Mouse (Mus musculus) cerebellum, postnatal 14 days (tissue): ENCODE data around the gene Ophn1.
A peak's percentile ranks its signal among the peaks of the same experiment; 100 is the strongest.

Experiments used
- DNase-seq, 2 experiments: peaks; one replicate each; pipeline ENCODE4 v3.0.0; 2021; ENCODE audit warnings: mixed read lengths in 2 of 2

The Ophn1 gene

DNA sequence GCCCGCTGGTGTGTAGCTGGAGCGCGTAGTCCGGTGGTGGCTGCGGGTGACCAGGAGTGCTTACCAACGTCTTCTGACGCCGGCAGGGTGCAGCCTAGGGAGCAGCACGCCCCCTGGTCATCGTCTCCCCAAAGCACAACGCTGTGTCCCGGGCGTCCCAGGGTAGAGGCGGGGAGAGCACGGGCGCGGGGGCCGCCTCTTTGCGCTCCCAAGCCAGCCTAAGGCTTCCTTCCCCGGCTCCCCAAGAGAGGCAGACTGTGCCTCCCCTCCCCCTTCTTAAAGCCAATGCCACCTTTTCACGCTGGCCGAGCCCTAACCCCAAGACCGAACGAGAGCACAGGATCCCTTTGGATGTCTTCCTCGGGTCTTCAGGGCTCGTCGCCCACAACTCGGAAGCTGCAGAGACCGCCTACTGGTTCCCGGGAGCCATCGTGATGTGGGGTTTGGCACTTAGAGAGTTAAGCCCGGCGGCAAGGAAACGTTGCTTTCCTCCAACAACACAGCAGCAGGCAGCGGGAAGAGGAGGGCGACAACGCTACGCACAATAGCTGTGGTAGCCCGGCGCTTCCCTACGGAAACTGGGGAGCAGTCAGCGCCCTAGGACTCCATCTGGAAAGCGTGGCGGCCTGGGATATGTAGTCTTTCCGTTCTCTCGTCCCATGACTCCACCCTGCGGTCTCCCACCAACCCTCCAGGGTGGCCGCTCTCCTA is at the start of gene Ophn1:
TSS of gene Ophn1 (minus strand) at position 620 of the 711 bp plus-strand sequence.
- peak; percentile 73 to 75 for DNase-seq

- peak; percentile 95 for DNase-seq
Observed at GRCm38 (mm10) chrX:98937555-98938294, 46.9 kb upstream of the Ophn1 start.

DNA sequence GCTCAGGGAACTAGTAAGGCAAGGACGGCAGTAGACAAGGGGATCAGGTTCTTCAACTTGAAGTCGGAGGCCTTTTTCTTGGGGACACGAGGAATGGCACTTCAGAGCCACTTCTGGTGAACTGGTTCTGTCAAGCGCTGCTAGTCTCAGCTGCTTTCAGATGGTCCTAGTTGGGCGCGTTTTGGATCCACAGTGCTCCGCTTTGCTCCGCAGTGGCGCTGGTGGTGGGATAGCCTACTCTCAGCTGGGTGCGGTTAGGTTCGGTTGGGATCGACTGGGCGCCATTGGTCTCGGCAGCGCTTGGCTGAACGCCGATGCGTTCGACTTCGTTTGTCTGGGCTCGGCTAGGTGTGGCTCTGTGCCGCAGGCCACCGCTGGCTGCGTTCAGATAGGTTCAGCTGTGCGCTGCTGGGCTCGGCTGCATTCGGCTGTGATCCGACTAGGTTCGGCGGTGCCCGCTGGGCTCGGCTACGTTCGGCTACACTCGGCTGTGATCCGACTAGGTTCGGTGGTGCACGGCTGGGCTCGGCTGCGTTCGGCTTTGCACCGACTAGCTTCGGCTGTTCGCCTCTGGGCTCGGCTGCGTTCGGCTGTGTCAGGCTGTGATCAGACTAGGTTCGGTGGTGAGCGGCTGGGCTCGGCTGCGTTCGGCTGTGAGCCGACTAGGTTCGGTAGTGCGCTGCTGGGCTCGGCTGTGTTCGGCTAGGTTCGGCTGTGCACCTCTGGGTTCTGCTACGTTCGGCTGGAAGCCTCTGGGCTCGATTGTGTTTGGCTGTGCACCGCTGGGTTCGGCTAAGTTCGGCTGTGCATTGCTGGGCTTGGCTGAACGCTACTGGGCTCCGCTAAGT is 46.1 kb upstream of the Ophn1 start:
- peak; percentile 97 to 98 for DNase-seq

- peak in 1 of 2 experiments; percentile 8 for DNase-seq
Observed at GRCm38 (mm10) chrX:98936101-98936500, 45.3 kb upstream of the Ophn1 start, which contains the start of gene Yipf6. Gene Yipf6 (plus strand): TSS chrX:98936316.

DNA sequence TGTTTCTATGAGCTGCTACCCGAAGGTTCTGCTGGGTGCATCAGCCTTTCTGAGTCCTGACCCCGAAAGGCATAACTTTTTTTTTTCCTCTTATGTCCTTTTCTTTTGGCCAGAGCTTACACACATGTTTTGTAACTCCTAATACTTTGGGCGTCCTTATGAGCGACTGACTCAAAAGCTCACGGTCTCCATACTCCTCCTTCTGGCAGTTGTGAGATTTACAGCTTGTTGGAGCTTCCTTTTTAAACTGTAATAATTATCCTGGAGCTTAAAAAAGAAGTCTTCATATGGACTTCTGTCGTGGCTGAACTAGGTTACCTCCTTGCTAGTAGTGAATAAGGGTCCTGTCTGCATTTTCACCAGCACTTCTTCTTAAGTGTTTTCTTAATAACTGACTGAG is 28.6 kb upstream of the Ophn1 start:
- peak; percentile 31 to 49 for DNase-seq

DNA sequence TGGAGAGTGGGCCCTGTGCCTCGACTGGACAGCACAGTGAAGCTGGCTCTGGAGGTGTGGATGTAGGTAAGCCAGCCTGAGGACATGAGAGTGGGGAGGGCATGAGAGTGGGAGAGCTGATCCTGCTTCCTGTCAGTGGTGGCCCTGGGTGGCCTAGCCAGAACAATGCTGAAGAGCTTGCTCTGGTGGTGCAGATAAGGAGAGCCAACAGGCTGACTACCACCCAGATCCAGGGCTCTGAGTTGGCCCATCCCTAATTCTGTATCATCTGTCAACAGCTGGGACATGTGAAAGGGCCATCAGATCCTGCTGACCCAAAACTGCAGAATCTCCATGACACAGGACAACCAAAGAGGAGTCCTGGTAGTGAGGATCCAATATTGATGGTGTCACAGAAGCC is 18.1 kb upstream of the Ophn1 start:
- no peak for DNase-seq

- DNase-seq: no peak
Observed at GRCm38 (mm10) chrX:98904226-98904625, 13.4 kb upstream of the Ophn1 start.

DNA sequence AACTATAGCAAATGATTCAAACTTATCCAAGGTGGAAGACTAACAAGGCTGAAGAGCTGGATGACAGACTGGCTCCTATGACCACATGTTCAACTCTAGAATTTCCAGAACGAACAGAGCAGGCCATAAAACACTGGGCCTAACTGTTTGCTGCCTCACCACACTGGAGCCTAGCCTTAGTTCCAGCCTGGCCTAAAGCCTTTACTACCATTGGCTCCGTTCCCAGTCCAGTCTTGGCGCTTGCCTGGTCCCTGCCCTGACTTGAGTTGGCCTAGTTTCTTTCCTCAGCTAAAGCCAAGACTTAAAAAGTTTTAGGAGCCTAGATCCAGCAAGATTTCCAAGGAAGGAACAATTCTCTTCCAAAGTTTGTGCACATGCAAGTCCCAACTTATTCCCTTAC is 7.5 kb upstream of the Ophn1 start:
- DNase-seq: peak; percentile 48 to 53

DNA sequence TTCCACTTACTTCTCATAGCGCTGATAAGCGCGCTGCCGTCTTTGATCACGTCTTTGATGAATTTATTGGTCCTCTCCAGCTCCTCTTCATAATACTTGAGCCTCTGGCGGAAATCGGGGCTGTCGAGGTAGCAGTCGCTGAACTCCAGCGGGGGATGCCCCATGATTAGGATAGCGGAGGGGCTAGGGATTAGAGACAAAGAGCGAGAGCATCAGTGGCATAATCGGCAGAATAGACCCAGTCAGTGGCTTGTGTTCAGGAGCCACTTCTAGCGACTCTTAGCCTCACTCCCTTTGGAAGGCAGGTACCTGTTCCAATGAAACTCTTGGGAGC is 786 bp downstream of the Ophn1 start:
- no peak for DNase-seq

DNA sequence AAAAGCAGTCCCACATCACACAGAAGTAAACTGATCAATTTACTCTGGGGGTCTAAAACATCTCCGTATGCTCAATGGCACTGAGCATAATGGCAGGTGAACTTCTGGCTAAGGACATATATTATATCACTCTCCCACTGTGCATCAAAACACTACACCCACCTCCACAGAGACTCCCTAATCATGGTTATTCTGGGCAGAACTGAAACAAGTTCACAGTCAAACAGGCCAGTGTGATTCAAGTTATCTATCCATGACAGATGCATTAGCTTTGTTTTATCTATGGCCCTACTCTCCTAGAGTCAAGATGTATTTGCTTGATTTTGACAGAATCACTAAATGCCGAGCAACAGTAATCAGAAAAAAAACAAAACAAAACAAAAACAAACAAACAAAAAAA is 8.8 kb downstream of the Ophn1 start:
- no peak for DNase-seq

DNA sequence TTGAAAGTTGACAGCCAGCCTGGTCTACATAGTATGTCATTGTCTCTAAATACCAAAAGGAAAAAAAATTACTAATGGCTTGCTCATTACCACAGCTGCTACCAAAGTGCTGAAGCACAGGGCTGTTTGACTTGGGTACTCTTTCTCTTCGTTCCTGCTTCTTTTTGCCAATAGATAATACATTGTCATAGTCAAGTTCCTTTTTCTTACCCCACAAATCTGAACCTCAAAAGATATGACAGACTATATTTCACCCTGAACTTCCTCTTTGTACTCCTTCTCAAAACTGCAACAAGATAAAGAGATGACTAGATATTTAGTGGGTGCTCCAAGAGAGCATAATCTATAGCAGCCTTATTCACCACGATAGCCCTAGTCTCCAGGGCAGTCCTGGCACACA is 9.7 kb downstream of the Ophn1 start:
- DNase-seq: no peak

DNA sequence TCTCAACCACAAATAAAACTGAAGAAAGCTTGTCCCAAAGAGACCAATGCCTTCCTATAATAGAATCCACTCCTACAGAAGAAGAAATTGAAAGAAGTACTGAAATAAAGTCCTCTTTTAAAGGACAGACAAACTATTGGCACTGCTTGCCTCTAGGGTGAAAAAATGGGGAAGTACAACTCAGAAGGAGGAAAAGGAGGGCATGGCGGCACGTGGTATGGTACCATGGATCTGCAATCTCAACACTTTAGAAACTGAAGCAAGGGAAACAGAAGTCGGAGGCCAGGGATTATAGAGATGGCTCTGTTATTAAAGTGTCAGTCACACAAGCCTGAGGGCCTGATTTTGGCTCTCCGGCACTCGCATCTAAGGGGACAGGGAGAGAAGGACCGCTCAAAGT is 10.5 kb downstream of the Ophn1 start:
- DNase-seq: no peak

GRCm38 (mm10) chrX:98875144-98875543 is 15.7 kb downstream of the Ophn1 start:
- DNase-seq: no peak

- no peak for DNase-seq
Observed at GRCm38 (mm10) chrX:98874086-98874485, 16.7 kb downstream of the Ophn1 start.

DNA sequence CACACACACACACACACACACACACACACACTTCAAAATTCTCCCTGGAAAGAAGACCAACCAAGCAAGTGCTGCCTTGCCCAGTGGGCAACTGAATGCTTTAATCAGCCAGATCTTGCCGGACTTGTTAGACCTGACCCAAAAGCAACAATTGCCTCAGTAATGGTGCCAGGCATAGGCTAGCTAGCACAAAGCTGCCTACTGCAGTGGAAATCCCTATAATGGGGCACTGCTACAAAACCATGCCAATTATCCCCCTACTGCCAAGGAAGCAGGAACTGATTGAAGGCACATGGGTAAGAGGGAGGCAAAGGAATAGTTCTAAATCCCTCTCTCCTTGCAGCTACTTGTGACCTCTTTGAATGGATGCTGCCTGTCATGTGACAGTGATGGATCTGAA is 18.8 kb downstream of the Ophn1 start:
- no peak for DNase-seq

DNA sequence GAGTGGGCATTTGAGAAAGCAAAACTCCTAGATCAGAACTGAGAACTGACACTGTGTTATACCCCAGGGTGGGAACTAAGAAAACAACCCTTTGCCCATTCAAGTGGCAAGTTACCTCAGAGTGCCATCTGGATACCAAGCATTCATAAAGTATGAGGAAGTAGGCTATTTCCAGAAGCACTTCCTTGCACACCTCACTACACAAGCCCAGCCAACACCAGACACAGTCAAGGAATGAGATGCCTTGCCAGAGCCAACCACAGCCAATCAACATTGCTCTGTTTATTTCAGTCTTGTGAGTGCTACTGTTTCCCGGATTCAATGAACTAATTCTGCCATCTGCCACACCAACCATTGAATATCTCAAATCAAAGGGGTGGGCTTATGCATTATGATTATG is 20.3 kb downstream of the Ophn1 start:
- DNase-seq: no peak

DNA sequence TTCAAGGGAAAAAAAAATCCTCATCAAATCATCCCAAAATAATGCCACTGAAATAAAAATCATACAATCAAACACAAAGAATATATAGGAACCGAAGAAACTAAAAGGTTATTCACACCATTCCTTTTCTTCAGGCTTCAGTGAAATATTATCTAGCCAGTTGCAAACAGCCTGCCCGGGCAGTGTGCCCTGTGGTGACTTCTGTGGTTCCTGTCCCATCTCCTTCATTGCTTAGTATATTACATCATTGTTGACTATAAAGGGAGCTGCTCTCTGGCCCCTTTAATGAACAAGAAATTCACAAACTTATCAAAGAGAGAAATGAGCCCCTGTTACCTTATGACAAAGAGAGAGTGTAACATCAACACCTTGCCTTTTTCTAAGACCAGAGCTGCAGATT is 21.1 kb downstream of the Ophn1 start:
- DNase-seq: no peak

DNA sequence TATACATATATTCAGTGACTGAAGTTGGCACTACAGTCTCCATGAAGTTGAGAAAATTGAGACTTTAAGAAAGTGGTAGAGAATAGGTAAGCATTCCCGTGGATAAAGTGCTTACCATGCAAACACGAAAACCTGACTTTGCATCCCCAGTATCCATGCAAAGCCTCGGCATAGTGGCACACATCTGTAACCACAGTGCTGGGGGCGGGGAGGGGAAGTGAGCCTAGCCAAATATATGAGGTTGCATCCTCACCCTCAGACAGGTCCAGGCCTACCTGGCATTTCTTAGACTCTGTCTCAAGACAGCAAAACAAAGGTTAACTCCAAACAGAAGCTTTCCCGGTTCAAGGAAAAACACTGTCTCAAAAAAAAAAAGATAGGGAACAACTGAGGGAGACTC is 21.7 kb downstream of the Ophn1 start:
- no peak for DNase-seq

GRCm38 (mm10) chrX:98860167-98860566 is 30.7 kb downstream of the Ophn1 start:
- no peak for DNase-seq

DNA sequence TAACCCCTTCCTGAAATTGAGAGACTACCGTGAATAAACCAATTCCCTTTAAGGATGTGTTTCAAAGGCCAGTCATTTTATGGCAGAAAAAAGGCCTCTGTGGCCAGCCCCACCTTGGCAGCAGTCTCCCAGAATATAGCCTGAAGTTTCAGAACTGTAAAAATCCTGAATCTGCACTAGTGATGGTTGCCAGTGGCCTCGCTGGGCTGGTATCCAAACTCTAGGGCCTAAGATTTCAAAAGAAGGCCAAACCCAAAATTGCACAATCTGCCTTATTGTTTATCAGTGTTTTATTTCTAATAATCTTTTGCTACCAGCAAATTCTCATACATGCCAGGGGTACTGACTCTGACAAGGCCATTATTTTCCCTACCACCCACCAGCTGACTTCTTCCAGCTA is 34.8 kb downstream of the Ophn1 start:
- no peak for DNase-seq

- no peak for DNase-seq
Observed at GRCm38 (mm10) chrX:98850869-98851268, 40.0 kb downstream of the Ophn1 start.

DNA sequence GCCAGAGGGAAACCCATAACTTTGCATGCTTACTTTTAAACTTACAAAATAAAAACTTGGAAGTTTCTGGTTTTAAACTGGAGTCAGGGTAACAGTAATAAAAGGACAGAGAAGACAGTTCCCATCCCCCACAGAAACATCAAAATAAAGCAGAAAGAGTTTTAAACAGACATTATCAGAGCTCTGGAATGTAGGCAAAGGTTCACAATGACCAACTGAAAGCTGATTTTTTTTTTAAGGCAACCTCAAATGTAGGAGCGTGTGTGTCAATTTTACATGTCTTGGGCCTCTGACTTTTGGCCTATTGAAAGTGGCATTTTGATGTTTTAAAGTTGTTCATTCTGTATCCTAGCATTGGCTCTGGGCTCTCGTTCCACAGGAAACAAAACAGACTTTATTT is 49.2 kb downstream of the Ophn1 start:
- no peak for DNase-seq

- DNase-seq: no peak
Observed at GRCm38 (mm10) chrX:98835989-98836388, 54.8 kb downstream of the Ophn1 start.

DNA sequence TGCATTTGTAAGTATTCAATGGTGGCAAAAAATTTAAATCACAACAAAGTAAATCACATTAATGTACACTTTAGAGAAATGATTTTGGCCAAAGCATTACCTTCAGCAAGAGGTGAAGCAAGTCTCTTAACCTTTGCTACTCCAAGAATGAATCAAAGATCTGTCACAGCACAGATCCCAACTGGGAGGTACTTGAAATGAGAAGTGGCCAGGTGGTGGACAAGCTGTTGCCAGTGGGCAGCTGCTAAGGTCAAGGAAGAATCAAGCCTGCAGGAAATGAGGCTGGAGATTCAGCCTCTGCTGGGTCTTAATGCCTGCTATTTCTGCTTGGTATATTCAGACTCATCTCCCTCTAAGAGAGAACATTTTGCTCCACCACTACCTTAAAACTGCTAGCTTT is 87.0 kb downstream of the Ophn1 start:
- peak; percentile 15 to 16 for DNase-seq
